Mouse (Mus musculus) small intestine, adult 2 months (tissue): ENCODE measurements around the gene Nrn1.

Source experiments
- CTCF ChIP-seq: fragments of 200-500 bp; IDR thresholded peaks from 2 replicates; pipeline ENCODE4 v1.5.1; 2012; ENCODE audit warnings: low read depth, mild to moderate bottlenecking, control low read depth, inconsistent platforms, low read length, moderate library complexity, mixed read lengths; ENCODE audit not compliant: insufficient replicate concordance, insufficient read length; ENCODE audit errors: extremely low read depth
- POLR2A ChIP-seq: fragments of 200-500 bp; IDR thresholded peaks from 2 replicates; pipeline ENCODE4 v1.6.1; 2012; ENCODE audit warnings: low read depth, mild to moderate bottlenecking, control low read depth, inconsistent platforms, low read length, moderate library complexity

- TF ChIP-seq CTCF (no peak), POLR2A (no peak)
These were observed 39.3 kb downstream of the Nrn1 start for GRCm38 (mm10) chr13:36695516-36696201.
